In genomic region chr2:25126011-25127010, GRCm38 (mm10) we compare ENCODE assay signal across 8 mouse cellular contexts. TPM values are rescaled to one million over a fixed set of nuclear protein-coding genes. Genes with fewer than 3 reads are reported as not detected.
DNase-seq lines count a peak whose midpoint lies in the region; ATAC-seq lines count a peak whose summit lies in the region.

No protein-coding gene starts in this region.

- peak overlapping the region; percentile 14; the same call in 1 of the 2 replicates for H3K9ac ChIP-seq in embryonic facial prominence, embryonic 11.5 days (replicated peaks; ENCODE audit: low read length)
- peak overlapping the region; percentile 29; the same call in 1 of the 2 replicates for H3K9ac ChIP-seq in hindbrain, embryonic 16.5 days (ENCODE audit: low read depth, low read length)
- H3K9ac ChIP-seq in midbrain, embryonic 14.5 days (replicated peaks; ENCODE audit: low read length), result no peak overlapping the region

- no peaks in the 10 kb centered on the region for H3K36me3 ChIP-seq in embryonic facial prominence, embryonic 11.5 days (replicated peaks; ENCODE audit: control insufficient read depth, insufficient read depth, low read depth, low read length)
- H3K36me3 ChIP-seq in hindbrain, embryonic 16.5 days (ENCODE audit: control insufficient read depth, insufficient read depth, low read length), result no peaks in the 10 kb centered on the region
- H3K36me3 ChIP-seq in midbrain, embryonic 14.5 days (ENCODE audit: control insufficient read depth, insufficient read depth, low read length), result no peaks in the 10 kb centered on the region

- no peak overlapping the region for H3K4me3 ChIP-seq in embryonic facial prominence, embryonic 11.5 days (ENCODE audit: low read depth, low read length)
- H3K4me3 ChIP-seq in hindbrain, embryonic 16.5 days (ENCODE audit: low read length), result no peak overlapping the region
- H3K4me3 ChIP-seq in midbrain, embryonic 14.5 days (replicated peaks; ENCODE audit: low read depth, low read length), result no peak overlapping the region

- H3K4me1 ChIP-seq in embryonic facial prominence, embryonic 11.5 days (ENCODE audit: control insufficient read depth, insufficient read depth, low read length), result no peaks in the 10 kb centered on the region
- H3K4me1 ChIP-seq in hindbrain, embryonic 16.5 days (ENCODE audit: control insufficient read depth, insufficient read depth, low read depth, low read length), result peaks cover 13% of the 10 kb centered on the region
- peaks cover 28% of the 10 kb centered on the region; the same call in 1 of the 2 replicates for H3K4me1 ChIP-seq in midbrain, embryonic 14.5 days (ENCODE audit: control insufficient read depth, insufficient read depth, low read length)

- 14% methylated on average over 19 of the region's 19 CpGs for WGBS in embryonic facial prominence, embryonic 11.5 days
- 10% methylated on average over 19 of the region's 19 CpGs for WGBS in hindbrain, embryonic 16.5 days
- WGBS in midbrain, embryonic 14.5 days, result 5% methylated on average over 19 of the region's 19 CpGs

- no peak overlapping the region for H3K4me2 ChIP-seq in embryonic facial prominence, embryonic 11.5 days (ENCODE audit: low read depth, low read length)
- peak overlapping the region; percentile 25; the same call in 1 of the 2 replicates for H3K4me2 ChIP-seq in hindbrain, embryonic 16.5 days (ENCODE audit: low read length)
- no peak overlapping the region for H3K4me2 ChIP-seq in midbrain, embryonic 14.5 days (ENCODE audit: low read length)

- DNase-seq in layer of hippocampus, adult 11-12 months (ENCODE audit: low spot score), result peak; percentile 30
- no peak for DNase-seq in layer of hippocampus, adult 9-10 months (ENCODE audit: low spot score)
- peak; percentile 74 for DNase-seq in embryonic facial prominence, embryonic 11.5 days (ENCODE audit: low spot score)
- peak; percentile 83 for DNase-seq in midbrain, embryonic 14.5 days
- DNase-seq in urinary bladder, adult 2 months (ENCODE audit: low spot score), result no peak
- DNase-seq in urinary bladder, postnatal 10 days (ENCODE audit: low spot score), result no peak

- peak; percentile 84 for ATAC-seq in embryonic facial prominence, embryonic 11.5 days (replicated peaks; ENCODE audit: insufficient number of reproducible peaks, low FRiP score, low TSS enrichment, low read depth)
- peak; percentile 94 for ATAC-seq in hindbrain, embryonic 16.5 days
- peak; percentile 88 for ATAC-seq in midbrain, embryonic 14.5 days (ENCODE audit: low FRiP score, low TSS enrichment)
- no peak for ATAC-seq in megakaryocyte, adult 5-6 weeks (ENCODE audit: poor library complexity, severe bottlenecking)

- H3K9me3 ChIP-seq in embryonic facial prominence, embryonic 11.5 days (replicated peaks; ENCODE audit: control insufficient read depth, low read length), result no peaks in the 10 kb centered on the region
- H3K9me3 ChIP-seq in hindbrain, embryonic 16.5 days (ENCODE audit: control insufficient read depth, low read length), result no peaks in the 10 kb centered on the region
- no peaks in the 10 kb centered on the region for H3K9me3 ChIP-seq in midbrain, embryonic 14.5 days (ENCODE audit: control insufficient read depth, low read length)

- no peaks in the 10 kb centered on the region for H3K27me3 ChIP-seq in embryonic facial prominence, embryonic 11.5 days (ENCODE audit: control insufficient read depth, insufficient read depth, low read length)
- H3K27me3 ChIP-seq in hindbrain, embryonic 16.5 days (replicated peaks; ENCODE audit: control insufficient read depth, insufficient read depth, low read length), result no peaks in the 10 kb centered on the region
- no peaks in the 10 kb centered on the region for H3K27me3 ChIP-seq in midbrain, embryonic 14.5 days (ENCODE audit: control insufficient read depth, insufficient read depth, low read length)

- H3K27ac ChIP-seq in embryonic facial prominence, embryonic 11.5 days (replicated peaks; ENCODE audit: low read depth, low read length), result peak overlapping the region; percentile 56
- peak overlapping the region; percentile 62 for H3K27ac ChIP-seq in hindbrain, embryonic 16.5 days (ENCODE audit: low read depth, low read length)
- H3K27ac ChIP-seq in midbrain, embryonic 14.5 days (replicated peaks; ENCODE audit: low read depth, low read length), result peak overlapping the region; percentile 85

RNA-seq across cellular contexts. Expression of gene Noxa1, which starts 31.4 kb away (rescaled TPM):
- 0.13 TPM in 1 of 2 replicates, not detected in the other for polyA plus RNA-seq in embryonic facial prominence, embryonic 11.5 days (2014; fragmentation: Nextera tagmentation; extraction: Ambion mirVana)
- not detected in 2 replicates for polyA plus RNA-seq in hindbrain, embryonic 16.5 days (2015; fragmentation: Nextera tagmentation; extraction: Ambion mirVana)
- not detected in 2 replicates for polyA plus RNA-seq in midbrain, embryonic 14.5 days (2014; fragmentation: Nextera tagmentation; extraction: Ambion mirVana)
- 0.13 and 0.18 TPM in 2 replicates for polyA plus RNA-seq in urinary bladder, adult 2 months (2012; rRNA removed)
- total RNA-seq in megakaryocyte, adult 5-6 weeks (2015), result not detected in 2 replicates
- total RNA-seq in megakaryocyte, adult 5-6 weeks (2017), result not detected in 2 replicates

RNA-seq across cellular contexts. Expression of gene Entpd8, which starts 46.2 kb away (rescaled TPM):
- polyA plus RNA-seq in embryonic facial prominence, embryonic 11.5 days (2014; fragmentation: Nextera tagmentation; extraction: Ambion mirVana), result not detected in 2 replicates
- polyA plus RNA-seq in hindbrain, embryonic 16.5 days (2015; fragmentation: Nextera tagmentation; extraction: Ambion mirVana), result not detected in 2 replicates
- not detected in 2 replicates for polyA plus RNA-seq in midbrain, embryonic 14.5 days (2014; fragmentation: Nextera tagmentation; extraction: Ambion mirVana)
- 0.03 and 0.07 TPM in 2 replicates for polyA plus RNA-seq in urinary bladder, adult 2 months (2012; rRNA removed)
- total RNA-seq in megakaryocyte, adult 5-6 weeks (2015), result not detected in 2 replicates
- not detected in 2 replicates for total RNA-seq in megakaryocyte, adult 5-6 weeks (2017)

RNA-seq across cellular contexts. Expression of gene Nrarp, which starts 54.2 kb away (rescaled TPM):
- 16.8 and 17.0 TPM in 2 replicates for polyA plus RNA-seq in embryonic facial prominence, embryonic 11.5 days (2014; fragmentation: Nextera tagmentation; extraction: Ambion mirVana)
- 13.6 and 16.3 TPM in 2 replicates for polyA plus RNA-seq in hindbrain, embryonic 16.5 days (2015; fragmentation: Nextera tagmentation; extraction: Ambion mirVana)
- 13.0 and 20.8 TPM in 2 replicates for polyA plus RNA-seq in midbrain, embryonic 14.5 days (2014; fragmentation: Nextera tagmentation; extraction: Ambion mirVana)
- polyA plus RNA-seq in urinary bladder, adult 2 months (2012; rRNA removed), result 50.1 and 60.0 TPM in 2 replicates
- 1.1 TPM in 1 of 2 replicates, not detected in the other for total RNA-seq in megakaryocyte, adult 5-6 weeks (2015)
- total RNA-seq in megakaryocyte, adult 5-6 weeks (2017), result 0.22 and 0.28 TPM in 2 replicates

Comparison
In these comparisons a context has a peak if more than half of its experiments do, and no peak if none do; other contexts are left out.
1. DNase-seq: peak in layer of hippocampus, adult 11-12 months (single experiment), embryonic facial prominence, embryonic 11.5 days (single experiment) and midbrain, embryonic 14.5 days (single experiment); none in layer of hippocampus, adult 9-10 months (single experiment), urinary bladder, adult 2 months (single experiment) and urinary bladder, postnatal 10 days (single experiment).
2. Peak in every context shown above with its lines, with median percentiles within 50 percentile points of each other: H3K27ac ChIP-seq.